Mouse (Mus musculus) right cerebral cortex, adult 2 months (tissue): ENCODE results near the gene Kcnj14.

Experiments used
- DNase-seq, 2 experiments: peaks; one replicate each; pipeline ENCODE4 v3.0.0; 2021 to 2022; ENCODE audit warnings: low spot score in 2 of 2

Kcnj14 gene

DNA sequence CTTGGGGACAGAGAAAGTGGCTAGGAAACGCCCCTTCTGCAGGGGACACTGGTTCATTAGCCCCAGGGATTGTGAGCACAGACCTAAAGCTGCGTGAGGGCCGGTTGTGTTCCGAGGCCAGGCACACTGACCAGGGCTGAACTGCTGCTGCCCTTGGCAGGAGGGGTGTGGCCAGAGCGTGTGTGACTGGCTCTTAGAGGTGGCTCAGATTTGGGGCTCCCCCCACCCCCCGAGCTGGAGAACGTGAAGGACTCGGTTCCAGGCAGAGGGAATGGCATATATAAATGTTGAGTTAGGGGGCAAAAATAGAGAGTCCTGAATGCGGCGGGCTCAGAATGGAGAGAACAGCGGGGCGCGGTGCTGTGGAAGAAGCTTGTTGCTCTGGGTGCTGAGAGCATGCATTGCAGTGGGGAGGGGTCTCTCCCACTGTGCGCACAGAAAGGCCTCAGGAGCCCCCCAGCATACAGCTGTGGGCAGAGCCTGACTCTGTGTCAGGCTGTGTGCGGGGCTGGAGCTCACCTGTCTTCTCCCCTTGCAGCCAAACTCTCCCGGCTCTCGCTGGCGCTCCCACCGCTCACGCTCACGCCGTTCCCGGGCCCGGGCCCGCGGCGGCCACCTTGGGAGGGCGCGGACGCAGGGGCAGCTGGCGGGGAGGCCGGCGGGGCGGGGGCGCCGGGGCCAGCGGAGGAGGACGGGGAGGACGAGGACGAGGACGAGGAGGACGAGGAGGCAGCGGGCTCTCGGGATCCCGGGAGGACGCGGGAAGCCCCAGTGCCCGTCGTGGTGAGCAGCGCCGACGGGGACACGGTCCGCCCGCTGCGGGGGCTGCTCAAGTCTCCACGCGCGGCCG is 26.7 kb downstream of the Kcnj14 start:
- no peak for DNase-seq

DNA sequence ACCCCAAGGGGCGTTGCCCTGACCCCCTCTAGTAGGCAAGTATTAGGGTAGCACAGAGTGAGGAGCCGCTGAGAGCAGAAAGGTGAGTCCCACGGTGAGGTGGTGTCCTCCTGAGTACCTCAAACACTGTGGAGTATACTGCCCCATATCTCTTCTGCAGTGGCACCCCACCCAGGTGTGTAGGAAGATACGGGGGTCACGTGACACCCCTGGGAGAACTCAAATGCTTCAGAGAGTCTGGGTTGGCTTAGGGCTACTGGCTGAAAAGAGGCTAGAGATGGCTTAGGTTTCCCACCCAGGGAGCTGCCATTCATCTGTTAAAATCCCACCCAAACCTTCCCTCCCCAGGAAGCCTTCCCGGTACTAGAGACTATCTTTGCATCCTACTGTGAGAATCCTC is 27.6 kb downstream of the Kcnj14 start:
- no peak for DNase-seq

DNA sequence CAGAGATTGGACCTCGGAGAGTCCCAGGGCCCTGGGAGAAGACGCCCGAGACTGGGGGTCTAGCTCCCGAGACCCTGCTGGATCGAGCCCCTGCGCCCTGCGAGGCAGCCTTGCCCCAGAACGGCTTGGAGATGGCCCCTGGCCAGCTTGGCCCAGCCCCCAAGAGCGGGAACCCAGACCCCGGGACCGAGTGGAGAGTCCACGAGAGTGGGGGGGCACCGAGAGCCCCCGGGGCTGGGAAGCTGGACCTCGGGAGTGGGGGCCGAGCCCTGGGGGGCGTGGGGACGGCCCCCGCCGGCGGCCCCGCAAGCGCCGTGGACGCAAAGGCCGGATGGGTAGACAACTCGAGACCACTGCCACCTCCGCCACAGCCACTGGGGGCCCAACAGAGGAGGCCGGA is 29.6 kb downstream of the Kcnj14 start:
- DNase-seq: peak in 1 of 2 experiments; percentile 2

DNA sequence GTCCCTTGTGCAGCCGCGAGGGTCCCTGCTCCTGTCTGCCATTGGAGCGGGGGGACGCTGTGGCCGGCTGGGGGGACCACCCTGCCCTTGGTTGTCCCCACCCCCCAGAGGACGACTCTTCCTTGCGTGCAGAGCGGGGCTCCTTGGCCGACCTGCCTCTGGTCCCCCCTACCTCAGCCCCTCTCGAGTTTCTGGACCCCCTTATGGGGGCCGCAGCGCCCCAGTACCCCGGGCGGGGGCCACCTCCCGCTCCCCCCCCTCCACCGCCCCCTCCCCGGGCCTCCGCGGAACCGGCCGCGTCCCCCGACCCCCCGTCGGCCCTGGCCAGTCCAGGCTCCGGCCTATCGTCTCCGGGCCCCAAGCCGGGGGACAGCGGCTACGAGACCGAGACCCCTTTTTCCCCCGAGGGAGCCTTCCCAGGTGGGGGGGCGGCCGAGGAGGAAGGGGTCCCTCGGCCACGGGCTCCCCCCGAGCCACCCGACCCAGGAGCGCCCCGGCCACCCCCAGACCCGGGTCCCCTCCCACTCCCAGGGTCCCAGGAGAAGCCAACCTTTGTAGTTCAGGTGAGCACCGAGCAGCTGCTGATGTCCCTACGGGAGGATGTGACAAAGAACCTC is 30.5 kb downstream of the Kcnj14 start:
- DNase-seq: no peak

DNA sequence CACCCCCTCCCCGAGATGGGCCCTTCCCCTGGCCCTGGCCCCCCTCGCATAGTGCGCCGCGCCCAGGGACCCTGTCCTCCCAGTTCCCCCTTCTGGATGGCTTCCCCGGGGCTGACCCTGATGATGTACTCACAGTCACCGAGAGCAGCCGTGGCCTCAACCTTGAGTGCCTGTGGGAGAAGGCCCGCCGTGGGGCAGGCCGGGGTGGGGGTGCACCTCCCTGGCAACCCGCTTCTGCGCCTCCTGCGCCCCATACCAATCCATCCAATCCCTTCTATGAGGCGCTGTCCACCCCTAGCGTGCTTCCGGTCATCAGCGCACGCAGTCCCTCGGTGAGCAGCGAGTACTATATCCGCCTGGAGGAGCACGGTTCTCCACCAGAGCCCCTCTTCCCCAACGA is 31.3 kb downstream of the Kcnj14 start:
- DNase-seq: peak in 1 of 2 experiments; percentile 2

DNA sequence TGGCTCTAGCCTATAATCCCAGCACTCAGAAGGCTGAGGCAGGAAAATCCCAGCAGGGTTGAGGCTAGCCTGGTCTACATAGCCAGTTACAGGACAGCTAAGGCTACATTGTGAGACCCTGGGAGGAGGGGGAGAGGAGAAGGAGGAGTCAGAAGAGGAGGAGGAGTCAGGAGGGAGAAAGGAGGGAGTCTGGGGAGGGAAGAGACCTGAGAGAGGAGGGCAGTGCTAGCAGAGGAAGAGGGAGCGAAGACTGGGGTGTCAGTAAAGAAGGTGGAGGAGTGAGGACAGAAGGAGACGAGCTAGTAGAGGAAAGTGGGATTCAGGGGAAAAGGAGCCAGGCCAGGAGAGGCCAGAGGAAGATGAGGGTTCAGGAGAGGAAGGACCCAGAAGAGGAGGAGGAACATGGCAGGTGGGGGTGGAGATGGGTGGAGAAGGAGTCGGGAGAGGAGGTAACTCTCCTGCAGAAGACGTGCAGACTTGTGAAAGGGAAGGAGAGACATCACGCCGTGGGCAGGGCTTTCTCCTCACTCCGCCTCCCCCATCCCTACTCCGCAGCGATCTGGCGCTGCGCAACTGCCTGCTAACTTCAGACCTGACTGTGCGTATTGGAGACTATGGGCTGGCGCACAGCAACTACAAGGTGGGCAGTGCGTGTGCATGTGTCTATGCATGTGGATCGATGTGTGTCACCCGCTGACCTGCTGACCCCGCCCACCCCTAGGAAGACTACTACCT is 32.7 kb downstream of the Kcnj14 start:
- peak in 1 of 2 experiments; percentile 62 for DNase-seq

DNA sequence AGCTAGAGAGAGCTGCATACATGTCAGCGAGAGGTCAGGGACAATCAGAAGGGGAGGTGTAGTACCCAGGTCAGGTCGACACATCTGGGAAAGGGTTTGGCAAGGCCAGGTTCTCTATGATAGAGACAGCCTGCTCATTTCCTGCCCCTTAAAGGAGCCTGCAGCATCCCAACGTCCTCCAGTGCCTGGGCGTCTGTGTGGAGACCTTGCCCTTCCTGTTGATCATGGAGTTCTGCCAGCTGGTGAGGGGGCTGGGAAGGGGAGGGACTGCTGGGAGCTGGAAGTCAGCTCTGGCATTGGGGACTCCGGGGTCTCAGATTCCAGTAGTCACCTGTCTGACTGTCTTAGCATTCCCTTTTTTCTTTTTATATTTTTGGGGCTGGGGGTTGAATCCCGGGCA is 33.9 kb downstream of the Kcnj14 start:
- DNase-seq: peak in 1 of 2 experiments; percentile 2

DNA sequence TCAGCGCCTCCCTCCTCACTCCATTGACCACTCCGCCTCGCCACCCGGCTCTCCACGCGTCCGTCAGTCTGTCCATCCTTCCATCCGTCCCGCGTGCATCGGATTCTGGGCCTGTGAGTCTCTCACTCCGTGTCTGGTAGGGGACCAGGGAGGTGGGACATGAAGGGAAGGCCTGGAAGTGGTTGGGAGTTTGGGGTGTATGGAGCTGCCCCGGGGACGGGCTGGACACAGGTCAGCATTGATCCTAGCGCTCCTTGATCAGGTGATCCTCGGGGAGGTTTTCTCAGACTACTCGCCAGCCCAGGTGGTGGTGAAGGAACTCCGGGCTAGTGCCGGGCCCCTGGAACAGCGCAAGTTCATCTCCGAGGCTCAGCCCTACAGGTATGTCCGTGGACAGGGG is 36.9 kb downstream of the Kcnj14 start:
- peak in 1 of 2 experiments; percentile 2 for DNase-seq

DNA sequence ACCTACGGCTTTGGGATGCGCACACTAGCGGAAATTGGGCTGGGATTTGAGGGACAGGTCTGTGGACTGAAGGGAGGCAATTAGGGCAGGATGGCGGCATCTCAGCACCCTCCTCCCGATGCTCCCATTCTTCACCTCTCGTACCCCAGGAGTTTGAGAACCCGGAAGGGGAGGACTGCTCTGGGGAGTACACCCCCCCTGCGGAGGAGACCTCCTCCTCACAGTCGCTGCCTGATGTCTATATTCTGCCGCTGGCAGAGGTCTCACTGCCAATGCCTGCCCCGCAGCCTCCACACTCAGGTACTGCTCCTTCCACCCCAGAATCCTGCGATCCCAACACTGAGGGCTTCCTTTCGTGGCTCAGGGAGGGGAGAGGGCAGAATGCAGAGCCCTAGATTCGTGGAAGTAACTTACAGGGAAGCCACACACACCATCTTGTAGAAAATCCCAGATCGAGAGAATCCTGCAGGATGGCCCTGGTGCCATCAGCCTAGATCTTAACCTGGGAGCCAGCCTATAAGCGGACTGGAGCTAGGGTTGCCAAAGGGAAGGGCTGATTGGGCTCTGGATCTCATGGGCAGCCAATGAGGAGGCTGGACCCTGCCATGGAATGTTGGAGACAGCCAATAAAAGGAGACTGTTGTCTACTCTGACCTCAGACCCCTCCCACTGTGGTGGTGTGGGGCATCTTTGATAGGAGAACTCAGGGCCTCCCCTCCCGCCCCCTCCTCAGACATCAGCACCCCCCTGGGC is 37.7 kb downstream of the Kcnj14 start:
- peak in 1 of 2 experiments; percentile 73 for DNase-seq

DNA sequence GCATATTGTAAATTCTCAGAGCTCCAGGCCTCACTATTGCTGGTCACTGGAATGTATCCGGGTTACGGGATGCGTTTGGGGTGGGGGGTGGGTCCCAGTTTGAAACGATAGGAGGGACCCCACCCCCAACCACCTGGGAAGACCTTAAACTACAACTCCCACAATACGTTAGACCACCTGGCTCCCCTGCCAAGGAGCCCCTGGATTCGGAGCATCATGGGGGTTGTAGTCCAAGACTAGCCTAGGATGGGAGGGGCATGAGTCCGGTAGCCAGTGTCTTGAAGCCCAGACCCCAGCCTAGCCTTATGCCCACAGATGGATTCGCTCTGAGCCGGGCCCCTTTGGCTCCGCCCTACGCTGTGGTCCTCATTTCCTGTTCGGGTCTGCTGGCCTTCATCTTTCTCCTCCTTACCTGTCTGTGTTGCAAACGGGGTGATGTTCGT is 38.4 kb downstream of the Kcnj14 start:
- DNase-seq: no peak

DNA sequence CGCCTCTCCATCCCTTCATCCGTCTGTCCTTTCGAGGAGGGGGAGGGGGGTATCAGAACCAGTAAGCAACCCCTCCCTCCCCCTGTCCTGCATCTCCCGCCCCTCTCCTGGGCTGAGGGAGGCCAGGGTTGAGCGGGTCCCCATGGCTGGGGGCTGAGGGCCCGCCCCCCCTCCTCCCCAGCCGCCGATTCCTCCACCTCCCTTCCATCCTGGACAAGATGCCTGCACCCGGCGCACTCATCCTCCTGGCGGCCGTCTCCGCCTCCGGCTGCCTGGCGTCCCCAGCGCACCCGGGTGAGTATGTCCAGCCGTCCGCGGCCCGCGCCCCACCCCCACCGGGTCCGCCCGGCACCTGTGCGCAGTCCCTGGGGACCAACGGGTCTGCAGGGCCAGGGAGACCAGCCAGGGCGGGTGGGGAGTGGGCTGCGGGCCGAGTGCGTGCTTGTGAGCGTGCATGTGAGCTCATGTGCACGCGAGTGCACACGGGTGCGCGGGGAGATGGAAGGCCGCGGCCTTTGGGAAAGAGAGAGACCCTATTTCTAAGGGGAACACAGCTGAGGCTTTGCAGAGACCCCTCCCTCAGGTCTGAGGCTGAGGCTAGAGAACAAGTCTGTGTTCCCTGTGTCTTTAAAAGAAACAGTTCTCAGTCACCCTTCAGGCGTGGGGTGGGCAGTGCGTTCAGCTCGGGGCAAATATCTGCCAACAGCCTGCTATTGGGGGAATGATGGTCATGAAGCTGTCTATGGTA is 39.0 kb downstream of the Kcnj14 start:
- DNase-seq: peak in 1 of 2 experiments; percentile 31

DNA sequence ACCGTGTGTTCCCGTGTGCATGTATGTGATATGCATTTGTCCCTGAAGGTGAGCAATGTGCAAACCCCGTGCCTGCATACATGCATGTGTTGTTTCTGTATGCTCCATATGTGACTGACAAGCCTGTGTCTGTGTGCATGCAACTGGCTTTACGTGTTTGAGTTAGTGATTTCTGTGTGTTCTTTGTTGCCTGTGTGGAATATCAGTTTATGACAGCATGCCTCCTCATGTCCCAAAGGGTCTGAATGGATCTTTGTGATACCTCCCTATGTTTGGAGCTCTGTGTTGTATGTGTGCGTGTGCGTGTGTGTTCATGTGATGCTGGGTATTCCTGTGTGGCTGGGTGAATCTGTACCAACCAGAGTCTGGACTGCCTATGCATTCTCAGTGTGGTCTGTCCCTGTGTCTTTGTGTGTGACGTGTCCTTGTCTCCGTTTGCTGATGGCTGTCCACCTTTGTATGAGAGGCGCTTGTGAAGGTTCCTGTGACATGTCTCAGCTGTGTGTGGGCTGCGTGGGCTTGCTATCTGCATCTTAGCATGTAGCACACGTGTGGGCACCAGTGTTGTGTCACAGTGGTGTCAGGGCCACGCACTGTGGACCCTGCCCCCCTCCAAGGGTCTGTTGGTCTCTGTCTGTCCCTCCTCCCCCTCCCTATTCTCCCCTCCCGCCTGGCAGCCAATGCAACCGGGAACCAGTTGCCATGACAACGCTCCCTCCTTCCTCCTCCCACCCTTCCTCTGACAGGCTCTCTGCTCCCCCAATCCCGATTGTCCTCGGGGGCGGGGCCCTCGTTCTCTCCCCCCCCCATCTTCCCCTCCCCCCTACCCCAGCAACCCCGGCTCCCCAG is 39.8 kb downstream of the Kcnj14 start, which contains the start of gene Sult2b1:
Gene Sult2b1, minus strand, starts transcription at position 146 of the 849 bp plus-strand sequence.
- peak; percentile 91 to 96 for DNase-seq

DNA sequence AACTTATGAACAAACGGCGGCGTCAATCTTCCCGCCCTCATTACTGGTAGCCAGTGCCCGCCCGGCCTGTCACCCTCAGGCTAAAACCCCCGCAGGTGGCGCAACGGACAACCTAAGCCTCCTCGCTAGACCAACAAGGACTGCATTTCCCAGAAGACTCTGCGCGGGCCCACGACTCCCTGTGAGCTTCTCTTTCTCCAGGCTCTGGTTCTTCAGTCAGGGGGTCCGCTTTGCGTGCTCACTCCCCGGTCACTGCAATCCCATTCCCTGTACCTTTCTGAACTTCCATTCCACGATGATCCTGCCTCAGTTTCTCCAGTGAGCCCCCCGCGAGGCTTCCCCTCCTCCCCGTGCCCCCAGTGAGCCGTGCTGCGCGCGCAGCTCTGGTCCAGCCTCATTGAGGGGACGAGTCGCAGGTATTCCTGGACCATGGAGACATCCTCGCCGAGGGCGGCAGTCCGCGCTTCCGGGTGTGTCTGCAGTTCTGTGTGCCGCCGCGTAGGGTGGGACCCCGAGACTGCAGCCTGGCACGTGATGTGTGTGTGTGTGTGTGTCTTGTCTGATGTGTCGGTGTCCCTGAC is 41.0 kb downstream of the Kcnj14 start, which contains the start of gene Lmtk3:
Gene Lmtk3, plus strand, starts transcription at position 228 of the 581 bp plus-strand sequence.
- peak; percentile 80 to 88 for DNase-seq

DNA sequence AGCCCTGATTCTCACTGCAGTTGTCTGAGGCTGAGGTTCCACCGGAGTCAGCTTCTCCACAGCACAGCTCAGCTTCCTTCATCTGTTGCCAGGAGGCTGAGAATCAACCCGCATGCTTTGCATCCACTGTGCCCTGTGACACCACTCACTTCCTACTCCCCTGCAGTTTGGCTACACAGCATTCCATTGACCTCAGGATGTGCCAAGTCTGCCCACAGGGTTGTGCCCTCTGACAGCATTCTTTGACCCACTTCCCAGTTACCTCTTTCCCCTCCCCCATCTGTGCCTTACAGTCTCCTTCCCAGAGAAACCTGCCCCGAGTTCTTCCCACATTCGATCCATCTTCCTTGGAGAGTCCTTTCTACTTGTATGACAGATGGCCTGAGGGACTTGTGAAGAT is 42.3 kb downstream of the Kcnj14 start:
- no peak for DNase-seq

DNA sequence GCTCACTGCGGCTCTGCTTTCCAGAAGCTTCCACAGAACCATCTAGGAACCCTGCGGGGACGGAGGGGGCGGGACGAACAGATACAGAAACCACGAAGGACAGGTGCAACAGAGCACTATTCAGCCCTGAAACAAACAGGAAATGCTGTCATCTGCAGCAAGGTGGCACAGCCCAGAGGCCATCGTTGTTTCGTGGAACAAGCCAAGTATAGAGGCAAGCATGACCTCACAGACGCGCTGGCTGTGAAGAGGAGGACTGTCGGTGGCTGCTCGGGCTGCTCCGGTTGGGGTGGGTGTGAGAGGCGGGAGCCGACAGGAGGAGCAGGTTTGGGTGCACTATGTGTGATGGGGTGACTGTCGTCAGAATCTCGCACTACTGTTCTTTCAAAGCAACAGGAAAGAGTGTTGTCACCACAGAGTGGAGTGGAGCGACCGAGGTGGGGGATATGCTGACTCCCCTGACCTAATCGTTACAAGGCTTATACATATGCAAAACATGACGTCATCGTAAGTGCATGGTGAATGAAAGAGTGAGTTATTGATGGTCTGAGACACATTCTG is 45.4 kb downstream of the Kcnj14 start:
- no peak for DNase-seq

DNA sequence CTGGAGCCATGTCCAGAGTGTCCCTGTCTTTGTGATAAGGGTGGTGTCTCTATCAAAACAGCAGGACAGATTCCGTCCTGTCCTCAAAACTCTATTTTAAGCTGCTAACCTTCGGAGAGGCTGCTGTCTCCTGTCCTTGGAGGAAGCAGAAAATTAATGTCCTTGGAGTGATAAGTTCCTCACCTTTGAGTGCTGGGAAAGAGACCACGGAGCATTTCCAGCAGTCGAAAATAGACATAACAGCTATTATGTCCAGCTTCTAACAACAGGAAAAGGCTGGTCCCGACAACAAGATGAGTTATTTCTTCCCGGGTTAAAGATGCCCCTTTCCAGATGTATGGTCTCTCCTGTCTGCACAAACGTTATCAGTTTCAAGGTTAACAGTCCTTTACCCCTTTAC is 49.3 kb downstream of the Kcnj14 start:
- no peak for DNase-seq

DNA sequence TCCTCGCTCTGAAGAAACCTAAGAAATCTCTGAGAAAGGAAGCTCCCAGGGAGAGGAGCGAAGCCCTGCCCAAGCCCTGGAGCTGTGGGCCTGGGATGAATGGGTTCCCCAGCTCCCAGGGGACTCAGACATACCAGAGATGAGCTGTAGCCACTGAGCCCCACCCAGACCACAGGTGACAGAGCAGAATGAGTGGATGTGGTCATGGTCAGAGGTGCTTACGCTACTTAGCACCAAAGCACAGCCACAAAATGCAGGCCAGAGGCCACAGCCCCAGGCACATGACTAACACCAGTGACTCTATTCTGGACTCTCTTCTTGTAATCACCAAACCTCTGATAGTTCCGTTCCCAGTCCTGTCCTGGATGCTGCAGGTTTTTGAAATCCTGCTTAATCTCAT is 53.5 kb downstream of the Kcnj14 start:
- DNase-seq: no peak

DNA sequence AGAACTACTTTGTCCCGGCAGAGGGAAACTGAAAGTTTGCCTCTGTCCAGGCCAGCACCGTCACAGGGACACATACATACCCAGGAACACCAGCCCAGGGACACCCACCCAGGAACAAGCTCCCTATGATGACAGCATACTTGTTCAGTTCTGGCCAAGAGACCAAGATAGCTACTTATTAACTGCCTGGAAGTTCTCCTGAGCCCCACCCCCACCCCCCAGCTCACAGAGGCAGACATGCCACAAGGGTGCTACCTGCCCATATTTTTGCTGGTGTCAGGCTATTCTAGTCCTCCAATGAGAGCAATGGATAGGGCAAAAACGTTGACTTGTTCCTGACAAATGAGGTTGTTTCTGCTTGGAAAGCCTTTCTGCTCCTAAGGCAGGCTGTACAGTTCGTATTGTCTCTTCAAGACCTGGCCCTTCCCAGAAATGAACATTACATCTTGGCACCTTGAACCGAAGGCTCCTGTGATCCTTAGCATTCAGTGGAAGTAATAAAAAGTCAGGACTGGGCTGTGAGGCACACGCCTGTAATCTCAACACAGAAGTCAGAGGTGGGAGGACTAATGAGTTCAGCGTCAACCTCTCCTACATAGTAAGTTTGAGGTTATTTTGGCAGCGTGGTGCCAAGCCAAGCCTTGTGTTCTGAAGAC is 54.0 kb downstream of the Kcnj14 start:
- DNase-seq: no peak

DNA sequence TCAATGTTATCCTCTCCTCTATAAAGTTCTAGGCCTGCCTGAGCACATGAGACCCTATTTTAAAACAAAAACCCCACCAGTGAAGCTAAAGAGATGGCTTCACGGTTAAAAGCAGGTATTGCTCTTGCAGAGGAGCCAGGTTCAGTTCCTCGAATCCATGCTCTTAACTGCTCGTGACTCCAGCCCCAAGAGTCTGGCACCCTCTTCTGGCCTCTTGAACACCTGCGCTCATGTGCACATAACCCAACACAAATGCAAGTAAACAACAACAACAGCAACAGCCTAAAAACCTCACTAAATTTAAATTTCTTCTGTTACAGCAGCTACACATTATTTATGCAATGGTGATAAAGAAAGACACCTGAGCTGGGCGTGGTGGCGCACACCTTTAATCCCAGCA is 57.1 kb downstream of the Kcnj14 start:
- DNase-seq: no peak
